Mouse (Mus musculus) neural tube, embryonic 11.5 days (tissue): ENCODE results near the gene Ddx28. TPM values are rescaled to one million over a fixed set of nuclear protein-coding genes. Genes with fewer than 3 reads are reported as not detected.

ENCODE experiments used
- ATAC-seq: fragments of 200-750 bp; cut with Nextera tagmentation; 2 replicates; pipeline ENCODE4 v1.8.0; 2017; ENCODE audit warnings: moderate number of reproducible peaks, mild to moderate bottlenecking, moderate TSS enrichment, moderate library complexity; ENCODE audit not compliant: insufficient read depth, low FRiP score, low TSS enrichment
- DNase-seq: peaks from one replicate; pipeline ENCODE4 v3.0.0-alpha.2; 2015; ENCODE audit warnings: low spot score
- H3K27ac ChIP-seq: fragments of 300-500 bp; sonication (generic); 2 replicates; pipeline ENCODE4 v1.5.1; 2014; ENCODE audit warnings: low read depth, mild to moderate bottlenecking, low read length
- H3K27me3 ChIP-seq: fragments of 300-500 bp; sonication (generic); 2 replicates; pipeline ENCODE4 v1.6.1; 2014; ENCODE audit warnings: mild to moderate bottlenecking, low read length, mixed read lengths; ENCODE audit not compliant: control insufficient read depth, insufficient read depth
- H3K36me3 ChIP-seq: fragments of 300-500 bp; sonication (generic); 2 replicates; pipeline ENCODE4 v1.6.1; 2014; ENCODE audit warnings: mild to moderate bottlenecking, low read length, moderate library complexity, mixed read lengths; ENCODE audit not compliant: control insufficient read depth, insufficient read depth
- H3K4me1 ChIP-seq: fragments of 300-500 bp; sonication (generic); 2 replicates; pipeline ENCODE4 v1.6.1; 2014; ENCODE audit warnings: low read length, mixed read lengths; ENCODE audit not compliant: control insufficient read depth, insufficient read depth
- H3K4me2 ChIP-seq: fragments of 300-500 bp; sonication (generic); 2 replicates; pipeline ENCODE4 v1.6.1; 2014; ENCODE audit warnings: low read depth, mild to moderate bottlenecking, moderate library complexity
- H3K4me3 ChIP-seq: fragments of 300-500 bp; sonication (generic); 2 replicates; pipeline ENCODE4 v1.5.1; 2014; ENCODE audit warnings: low read depth, low read length
- H3K9ac ChIP-seq: fragments of 300-500 bp; sonication (generic); 2 replicates; pipeline ENCODE4 v1.6.1; 2014; ENCODE audit warnings: mild to moderate bottlenecking, low read length
- H3K9me3 ChIP-seq: fragments of 300-500 bp; sonication (generic); 2 replicates; pipeline ENCODE4 v1.6.1; 2016; ENCODE audit warnings: low read length; ENCODE audit not compliant: control insufficient read depth
- WGBS: fragments of 180-500 bp; shearing (Covaris S2); extraction: QIAGEN DNeasy Blood & Tissue Kit; methylation state at CpG from one replicate; pipeline ENCODE4 v1.1.7; 2014; 5-methylcytosine and 5-hydroxymethylcytosine counted together
- polyA plus RNA-seq: library from polyadenylated mRNA; unstranded; fragments of >200 nt; fragmentation: Nextera tagmentation; extraction: Ambion mirVana; gene quantifications from 2 replicates; pipeline ENCODE4 v1.2.1, GENCODE M21; 2014

Gene Ddx28
- polyA plus RNA-seq = 21.2 and 24.4 TPM in 2 replicates

DNA sequence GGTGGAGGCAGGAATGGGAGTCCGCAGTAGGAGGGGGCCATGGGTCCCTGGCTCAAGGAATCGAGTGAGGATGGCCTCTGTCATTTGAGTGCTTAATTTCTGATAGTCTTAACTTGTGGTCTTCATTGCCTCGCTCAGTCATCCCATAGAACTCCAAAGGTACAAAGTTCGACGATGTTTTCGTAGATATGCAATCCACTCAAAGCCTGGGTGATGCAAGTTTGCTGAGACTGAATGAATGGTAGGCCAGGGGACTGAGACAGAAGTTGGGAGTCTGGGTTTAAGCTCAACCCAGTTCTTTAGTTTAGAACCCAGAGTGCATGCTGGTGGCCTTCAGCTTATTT is at the start of gene Ddx28:
Gene Ddx28, minus strand, starts transcription at position 240 of the 344 bp plus-strand sequence.
- no peak for DNase-seq
- Histone ChIP-seq H3K4me2 (peak within 1 kb of the TSS; percentile 99), H3K27ac (0 out of 2 replicates have a peak within 1 kb of the TSS, but pooled peaks have one; percentile 34)

DNA sequence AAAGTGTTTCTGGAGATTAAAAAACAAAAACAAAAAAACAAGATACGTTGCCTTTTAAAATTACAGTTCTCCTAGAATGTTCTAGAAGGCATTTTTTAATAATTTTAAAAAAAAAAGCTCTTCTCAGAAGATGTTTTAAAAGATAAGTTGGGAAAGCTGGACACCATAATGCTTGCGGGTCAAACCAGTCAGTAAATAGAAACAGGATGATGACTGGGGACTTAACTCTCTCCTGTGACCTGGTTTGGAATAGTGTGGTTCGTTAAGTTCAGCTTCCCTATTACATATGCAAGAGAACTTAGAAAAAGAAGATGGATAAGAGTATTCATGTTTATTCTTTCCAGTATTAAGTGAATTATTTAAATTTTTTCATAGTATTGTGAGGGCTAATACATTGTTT is 48.8 kb upstream of the Ddx28 start:
- Histone ChIP-seq H3K4me3 (peak overlapping the region; percentile 87), H3K4me1 (peaks cover 9% of the 10 kb centered on the region; the same call in 1 of the 2 replicates), H3K27ac (no peak overlapping the region), H3K27me3 (no peaks in the 10 kb centered on the region), H3K9ac (0 out of 2 replicates have a peak overlapping the region, but pooled peaks have one; percentile 83), H3K9me3 (no peaks in the 10 kb centered on the region), H3K4me2 (peak overlapping the region; percentile 68), H3K36me3 (no peaks in the 10 kb centered on the region)
- DNase-seq (no peak), ATAC-seq (no peak)
- 6% methylated on average over 3 of the region's 3 CpGs for WGBS

More for the DNA sequence above, at the start of gene Ddx28:
- ATAC-seq = no peak
- peaks cover 6% of the 10 kb centered on the region; the same call in 1 of the 2 replicates for H3K4me1 ChIP-seq
- H3K36me3 ChIP-seq = no peaks in the 10 kb centered on the region
- H3K9me3 ChIP-seq = no peaks in the 10 kb centered on the region
- 1% methylated on average over 6 of the region's 6 CpGs for WGBS
- peak within 1 kb of the TSS; percentile 90 for H3K9ac ChIP-seq
- no peaks in the 10 kb centered on the region for H3K27me3 ChIP-seq
- peak within 1 kb of the TSS; percentile 92 for H3K4me3 ChIP-seq

DNA sequence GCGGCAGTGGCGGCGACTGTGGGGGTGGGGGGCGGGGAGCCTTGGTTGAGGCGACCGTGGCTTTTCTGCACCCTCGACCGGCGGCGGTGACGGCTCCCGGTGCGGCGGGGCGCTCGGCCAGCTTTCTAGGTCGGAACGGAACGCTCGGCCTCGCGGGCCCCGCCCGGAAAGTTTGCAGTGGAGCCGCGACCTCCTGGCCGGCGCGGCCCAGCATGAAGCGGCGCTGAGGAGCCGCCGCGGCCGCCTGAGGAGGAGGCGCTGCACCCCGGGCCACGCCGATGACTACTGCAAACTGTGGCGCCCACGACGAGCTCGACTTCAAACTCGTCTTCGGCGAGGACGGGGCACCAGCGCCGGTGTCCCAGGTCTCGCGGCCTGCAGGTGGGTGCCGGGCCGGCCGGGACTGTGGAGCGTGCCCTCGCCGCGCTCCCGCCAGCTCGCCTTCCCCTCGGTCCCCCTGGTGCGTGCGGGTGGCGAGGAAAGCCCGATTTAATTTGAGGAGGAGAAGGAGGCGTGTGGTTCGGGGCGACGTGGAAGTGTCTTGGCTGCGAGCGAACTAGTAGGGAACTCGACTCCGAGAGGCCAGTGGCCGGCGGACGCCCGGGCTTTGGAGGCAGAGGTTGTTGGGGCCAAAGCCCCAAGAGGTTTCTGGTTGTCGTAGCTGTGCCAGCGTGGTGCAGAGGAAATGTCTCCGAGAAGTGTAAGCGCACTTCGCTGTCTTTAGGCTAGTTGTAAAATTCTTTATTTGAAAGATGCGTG is 48.1 kb upstream of the Ddx28 start:
- DNase-seq (peak; percentile 78), ATAC-seq (peak; percentile 82)
- peak overlapping the region; percentile 68 for H3K4me2 ChIP-seq
- peaks cover 9% of the 10 kb centered on the region; the same call in 1 of the 2 replicates for H3K4me1 ChIP-seq
- H3K9ac ChIP-seq = peak overlapping the region; percentile 83
- H3K27ac ChIP-seq = peak overlapping the region; percentile 90
- no peaks in the 10 kb centered on the region for H3K9me3 ChIP-seq
- peak overlapping the region; percentile 87 for H3K4me3 ChIP-seq
- no peaks in the 10 kb centered on the region for H3K27me3 ChIP-seq
- under 1% methylated on average over 64 of the region's 83 CpGs for WGBS
- H3K36me3 ChIP-seq = no peaks in the 10 kb centered on the region

DNA sequence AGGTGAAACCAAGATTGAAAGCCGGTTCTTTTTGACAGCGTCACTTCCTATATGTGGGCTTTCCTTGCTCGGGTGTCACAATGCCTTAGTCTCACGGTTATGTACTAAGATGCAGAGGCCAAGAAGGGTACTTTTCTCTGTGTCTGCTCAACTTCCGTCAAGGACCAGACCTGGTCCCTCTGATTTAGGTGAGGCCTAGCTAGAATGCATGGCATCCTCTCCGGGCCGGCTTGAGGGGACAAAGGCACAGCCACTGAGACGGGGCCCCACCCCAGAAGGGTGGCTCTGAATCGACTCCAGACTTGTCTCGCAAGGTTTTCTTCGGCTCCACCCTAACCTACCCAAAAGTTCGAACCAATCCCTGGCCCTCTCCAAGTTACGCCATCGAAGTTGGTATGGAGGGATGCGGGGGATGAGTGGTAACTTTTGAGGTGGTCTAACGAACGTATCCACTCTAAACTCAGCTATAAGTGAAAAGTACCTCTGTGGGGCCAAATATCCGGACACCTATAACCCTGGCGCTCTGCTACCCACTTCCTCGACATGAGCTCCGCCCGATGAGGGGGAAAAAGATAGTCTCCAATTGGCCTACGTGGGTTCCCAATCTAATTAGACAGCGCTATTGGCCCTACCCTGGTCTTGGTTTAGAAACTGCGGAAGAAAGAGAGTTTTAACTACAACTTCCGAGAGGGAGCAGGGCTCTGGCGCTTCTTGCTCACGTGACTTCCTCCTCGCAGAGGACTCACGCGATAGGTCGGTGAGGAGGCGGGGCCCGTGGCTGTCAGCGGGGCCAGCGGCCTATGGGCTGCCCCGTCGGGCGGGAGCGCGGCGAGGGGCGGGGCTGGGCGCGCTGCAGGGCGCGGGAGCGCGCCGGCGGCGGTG is 47.3 kb upstream of the Ddx28 start, which contains the start of gene Nfatc3:
Gene Nfatc3, plus strand, starts transcription at position 110 of the 882 bp plus-strand sequence.
- peak; percentile 97 for DNase-seq
- 3% methylated on average over 52 of the region's 52 CpGs for WGBS
- Histone ChIP-seq H3K36me3 (no peaks in the 10 kb centered on the region), H3K27ac (peak within 1 kb of the TSS; percentile 90), H3K9me3 (no peaks in the 10 kb centered on the region), H3K9ac (peak within 1 kb of the TSS; percentile 83), H3K4me2 (peak within 1 kb of the TSS; percentile 68), H3K4me3 (peak within 1 kb of the TSS; percentile 87), H3K27me3 (no peaks in the 10 kb centered on the region), H3K4me1 (peaks cover 9% of the 10 kb centered on the region; the same call in 1 of the 2 replicates)
- ATAC-seq = peak; percentile 98

DNA sequence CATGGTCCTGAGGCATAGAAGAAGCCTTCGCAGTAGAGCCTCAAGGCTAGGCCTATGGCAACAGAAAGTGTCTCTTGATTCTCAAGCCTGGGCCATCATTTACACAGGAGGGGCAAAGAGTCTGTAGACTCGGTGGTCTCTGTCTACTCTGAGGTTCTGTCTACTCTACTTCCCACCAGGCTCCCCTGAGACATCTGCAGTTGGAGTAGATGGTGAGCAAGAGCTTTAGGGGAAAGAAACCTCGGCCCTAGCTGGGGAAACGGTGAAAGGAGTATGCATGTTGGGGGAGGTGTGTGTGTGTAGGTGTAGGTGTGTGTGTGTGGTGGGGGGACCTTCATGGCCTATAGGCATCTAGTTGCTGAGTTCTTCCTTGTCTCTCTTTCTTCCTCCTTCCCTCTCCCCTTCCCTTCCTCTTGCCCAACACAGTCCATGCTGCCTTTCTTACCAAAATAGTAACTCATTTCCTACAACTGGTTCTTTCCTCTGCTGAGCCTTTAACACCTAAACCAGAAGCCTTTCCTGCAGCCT is 44.8 kb upstream of the Ddx28 start:
- no peak for ATAC-seq
- H3K4me1 ChIP-seq = peaks cover 6% of the 10 kb centered on the region; the same call in 1 of the 2 replicates
- no peaks in the 10 kb centered on the region for H3K36me3 ChIP-seq
- no peak overlapping the region for H3K27ac ChIP-seq
- H3K4me3 ChIP-seq = no peak overlapping the region
- no peak overlapping the region for H3K4me2 ChIP-seq
- H3K27me3 ChIP-seq = no peaks in the 10 kb centered on the region
- 90% methylated on average over 4 of the region's 4 CpGs for WGBS
- H3K9me3 ChIP-seq = no peaks in the 10 kb centered on the region
- DNase-seq = no peak
- H3K9ac ChIP-seq = no peak overlapping the region

DNA sequence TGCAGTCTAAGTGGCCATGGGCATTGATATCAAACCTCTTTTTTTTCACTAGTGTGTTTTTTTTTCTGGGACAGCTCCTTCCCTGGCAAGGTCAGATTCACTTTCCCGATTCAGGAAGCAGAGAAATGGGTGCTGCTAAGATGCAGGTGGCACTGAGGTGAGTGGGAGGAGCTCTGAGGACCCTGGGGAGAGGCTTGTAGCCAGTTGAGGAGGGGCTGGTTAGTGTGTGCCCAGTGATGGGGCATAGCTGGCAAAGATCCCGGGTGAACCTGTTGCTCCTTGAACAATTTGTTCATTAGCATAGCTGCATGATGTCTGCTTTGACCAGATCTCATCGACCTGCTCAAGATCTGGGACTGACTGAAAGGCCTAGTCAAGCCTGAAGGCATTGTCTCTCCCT is 43.4 kb upstream of the Ddx28 start:
- ATAC-seq = no peak
- Histone ChIP-seq H3K4me1 (peaks cover 2% of the 10 kb centered on the region; the same call in 1 of the 2 replicates), H3K4me2 (no peak overlapping the region), H3K4me3 (no peak overlapping the region), H3K9me3 (no peaks in the 10 kb centered on the region), H3K27me3 (no peaks in the 10 kb centered on the region), H3K27ac (no peak overlapping the region), H3K36me3 (no peaks in the 10 kb centered on the region), H3K9ac (no peak overlapping the region)
- WGBS = 36% methylated on average over 3 of the region's 3 CpGs
- DNase-seq = no peak

DNA sequence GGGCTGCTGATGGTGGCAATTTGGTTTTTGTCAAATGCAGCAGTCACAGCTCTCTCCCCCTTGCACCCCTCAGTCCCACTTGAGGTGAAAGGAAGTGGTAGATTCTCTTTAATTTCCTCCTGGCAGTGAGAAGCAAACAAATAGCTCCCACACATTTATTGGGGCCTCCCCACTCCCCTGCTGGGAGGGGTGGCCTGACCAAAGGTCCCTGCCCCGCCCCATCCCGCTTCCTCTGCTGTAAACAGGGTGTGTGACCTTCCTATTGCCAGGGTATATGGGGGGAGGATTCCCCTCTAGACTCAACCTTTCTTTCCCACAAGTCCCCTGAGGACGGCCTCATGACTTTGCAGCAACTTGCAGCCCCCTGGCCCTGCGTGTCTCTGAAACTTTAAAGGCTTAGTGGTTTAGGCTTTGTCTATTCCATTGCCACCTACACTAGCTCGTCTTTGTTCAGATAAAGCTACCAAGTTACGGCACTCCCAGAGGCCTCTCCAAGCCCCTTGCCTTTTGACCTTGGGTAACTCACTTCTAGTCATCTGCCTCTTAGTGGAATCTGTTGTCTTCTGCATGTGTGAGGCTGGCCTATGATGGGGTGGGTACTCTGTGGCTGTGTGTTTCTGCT is 42.6 kb upstream of the Ddx28 start:
- Histone ChIP-seq H3K27me3 (no peaks in the 10 kb centered on the region), H3K27ac (no peak overlapping the region), H3K9me3 (no peaks in the 10 kb centered on the region), H3K36me3 (no peaks in the 10 kb centered on the region), H3K9ac (no peak overlapping the region), H3K4me2 (no peak overlapping the region), H3K4me3 (no peak overlapping the region), H3K4me1 (peaks cover 2% of the 10 kb centered on the region; the same call in 1 of the 2 replicates)
- 36% methylated on average over 6 of the region's 6 CpGs for WGBS
- DNase-seq (no peak), ATAC-seq (no peak)

DNA sequence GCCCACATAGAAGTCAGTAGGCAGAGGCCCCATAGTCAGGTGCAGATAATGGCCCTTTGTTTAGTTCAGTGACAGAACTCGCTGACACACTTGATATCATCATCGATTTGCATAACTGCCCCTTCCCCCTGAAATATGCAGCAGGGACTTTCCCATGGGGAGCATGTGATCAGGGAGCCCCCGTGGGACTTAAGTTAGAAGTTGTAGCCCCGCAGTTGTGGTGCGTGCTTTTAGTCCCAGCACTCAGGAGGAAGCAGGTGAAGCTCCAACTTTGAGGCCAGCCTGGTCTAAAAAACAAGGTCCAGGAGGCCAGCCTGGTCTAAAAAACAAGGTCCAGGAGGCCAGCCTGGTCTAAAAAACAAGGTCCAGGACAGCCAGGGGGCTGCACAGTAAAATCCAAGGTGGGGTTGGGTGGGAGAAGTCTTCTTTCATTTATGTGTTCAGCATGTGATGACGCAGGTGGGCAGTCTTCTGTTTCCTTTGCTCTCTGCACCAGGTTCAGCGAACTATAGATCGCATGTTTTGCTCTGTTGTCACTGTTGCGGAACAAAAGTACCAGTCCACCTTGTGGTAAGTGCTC is 40.9 kb upstream of the Ddx28 start:
- Histone ChIP-seq H3K4me2 (no peak overlapping the region), H3K9ac (no peak overlapping the region), H3K27me3 (no peaks in the 10 kb centered on the region), H3K4me3 (no peak overlapping the region), H3K4me1 (no peaks in the 10 kb centered on the region), H3K36me3 (no peaks in the 10 kb centered on the region), H3K27ac (no peak overlapping the region), H3K9me3 (no peaks in the 10 kb centered on the region)
- ATAC-seq = no peak
- WGBS = 89% methylated on average over 9 of the region's 9 CpGs
- no peak for DNase-seq
